Mouse (Mus musculus) adrenal gland, postnatal 36 days (tissue): ENCODE data around the gene Gm29797. TPM values are rescaled to one million over a fixed set of nuclear protein-coding genes. Genes with fewer than 3 reads are reported as not detected.

Source experiments
- DNase-seq, 2 experiments: peaks; one replicate each; pipeline ENCODE4 v3.0.0; 2021; ENCODE audit warnings: mixed read lengths in 1 of 2
- total RNA-seq, 2 experiments: library from RNA; stranded (reverse); gene quantifications; 2 replicates each; pipeline ENCODE4 v1.2.3; 2021

Gene Gm29797
- total RNA-seq, 2 experiments from 2014 or later: 0.43 TPM; not detected in 1

GRCm38 (mm10) chr2:181698241-181698640 is 41.4 kb downstream of the Gm29797 start, which contains the start of gene Lkaaear1:
Gene Lkaaear1, minus strand, starts transcription at chr2:181698442.
- no peak for DNase-seq

- DNase-seq: peak; percentile 19 to 39
These were observed 49.8 kb downstream of the Gm29797 start for GRCm38 (mm10) chr2:181706668-181707067.

Other genes with a start within 250 kb of the Gm29797 start
- 10 to 100 TPM; 16.7 to 17.5 TPM for gene Zbtb46, start 197.6 kb upstream of the Gm29797 start, total RNA-seq
- not detected for gene Abhd16b, start 163.8 kb upstream of the Gm29797 start, total RNA-seq
- 100 to 1,000 TPM; 104 to 114 TPM for gene Tpd52l2, start 159.9 kb upstream of the Gm29797 start, total RNA-seq
- gene Dnajc5, start 136.5 kb upstream of the Gm29797 start, total RNA-seq: 10 to 100 TPM; 92.9 to 93.7 TPM
- 10 to 100 TPM; 77.0 to 79.8 TPM for gene Uckl1, start 72.1 kb upstream of the Gm29797 start, total RNA-seq
- gene Prpf6, start 65.2 kb upstream of the Gm29797 start, total RNA-seq: 10 to 100 TPM; 61.8 to 66.9 TPM
- gene Zfp512b, start 64.2 kb upstream of the Gm29797 start, total RNA-seq: 10 to 100 TPM; 43.1 to 61.3 TPM
- 10 to 100 TPM; 13.8 to 14.7 TPM for gene Samd10, start 57.8 kb upstream of the Gm29797 start, total RNA-seq
- 10 to 100 TPM; 21.9 to 34.6 TPM for gene Sox18, start 14.6 kb downstream of the Gm29797 start, total RNA-seq
- 1 to 10 TPM; 5.8 to 7.0 TPM for gene Tcea2, start 23.3 kb downstream of the Gm29797 start, total RNA-seq
- 10 to 100 TPM; 24.7 to 25.6 TPM for gene Rgs19, start 36.9 kb downstream of the Gm29797 start, total RNA-seq
- not detected for gene Lkaaear1, start 41.4 kb downstream of the Gm29797 start, total RNA-seq
- gene Oprl1, start 58.0 kb downstream of the Gm29797 start, total RNA-seq: 1 to 10 TPM in 1 of 2 experiments, under 1 TPM in 1; 0.63 to 1.3 TPM
- gene Myt1, start 106.3 kb downstream of the Gm29797 start, total RNA-seq: 1 to 10 TPM; 2.7 to 3.7 TPM
- gene Pcmtd2, start 180.8 kb downstream of the Gm29797 start, total RNA-seq: 10 to 100 TPM; 50.4 to 70.0 TPM
- gene Polr3k, start 207.3 kb downstream of the Gm29797 start, total RNA-seq: 10 to 100 TPM; 16.6 to 19.2 TPM